Mouse (Mus musculus) liver, embryonic 16.5 days (tissue): ENCODE results near the gene Clk2. TPM values are rescaled to one million over a fixed set of nuclear protein-coding genes. Genes with fewer than 3 reads are reported as not detected.

Experiments
- ATAC-seq: fragments of 200-750 bp; cut with Nextera tagmentation; 2 replicates; pipeline ENCODE4 v1.8.0; 2017; ENCODE audit warnings: low read depth, mild to moderate bottlenecking, moderate number of reproducible peaks, moderate library complexity
- H3K27ac ChIP-seq: fragments of 300-500 bp; sonication (generic); 2 replicates; pipeline ENCODE4 v1.5.1; 2014; ENCODE audit warnings: mild to moderate bottlenecking, low read length
- H3K27me3 ChIP-seq: fragments of 300-500 bp; sonication (generic); 2 replicates; pipeline ENCODE4 v1.6.1; 2014; ENCODE audit warnings: low read depth, low read length, mixed read lengths; ENCODE audit not compliant: control insufficient read depth, insufficient read depth
- H3K36me3 ChIP-seq: fragments of 300-500 bp; sonication (generic); 2 replicates; pipeline ENCODE4 v1.6.1; 2014; ENCODE audit warnings: mild to moderate bottlenecking; ENCODE audit not compliant: control insufficient read depth, insufficient read depth
- H3K4me1 ChIP-seq: fragments of 300-500 bp; sonication (generic); 2 replicates; pipeline ENCODE4 v1.6.1; 2014; ENCODE audit warnings: low read depth, low read length, mixed read lengths; ENCODE audit not compliant: control insufficient read depth
- H3K4me2 ChIP-seq: fragments of 300-500 bp; sonication (generic); 2 replicates; pipeline ENCODE4 v1.6.1; 2014; ENCODE audit warnings: low read depth, low read length, mixed read lengths
- H3K4me3 ChIP-seq: fragments of 300-500 bp; sonication (generic); 2 replicates; pipeline ENCODE4 v1.5.1; 2014; ENCODE audit warnings: low read depth, mild to moderate bottlenecking, low read length
- H3K9ac ChIP-seq: fragments of 300-500 bp; sonication (generic); 2 replicates; pipeline ENCODE4 v1.6.1; 2014; ENCODE audit warnings: low read depth, low read length
- H3K9me3 ChIP-seq: fragments of 300-500 bp; sonication (generic); replicated peaks from 2 replicates; pipeline ENCODE4 v1.6.1; 2016; ENCODE audit warnings: low read length; ENCODE audit not compliant: control insufficient read depth
- WGBS: fragments of 180-500 bp; shearing (Covaris S2); extraction: QIAGEN DNeasy Blood & Tissue Kit; methylation state at CpG from one replicate; pipeline ENCODE4 v1.1.7; 2014; ENCODE audit not compliant: insufficient replicate concordance; 5-methylcytosine and 5-hydroxymethylcytosine counted together
- polyA plus RNA-seq: library from polyadenylated mRNA; unstranded; fragments of >200 nt; fragmentation: Nextera tagmentation; extraction: Ambion mirVana; gene quantifications from 2 replicates; pipeline ENCODE4 v1.2.1, GENCODE M21; 2015

Gene Clk2
- polyA plus RNA-seq, 1 experiment from 2014 or later, result 8.4 TPM

DNA sequence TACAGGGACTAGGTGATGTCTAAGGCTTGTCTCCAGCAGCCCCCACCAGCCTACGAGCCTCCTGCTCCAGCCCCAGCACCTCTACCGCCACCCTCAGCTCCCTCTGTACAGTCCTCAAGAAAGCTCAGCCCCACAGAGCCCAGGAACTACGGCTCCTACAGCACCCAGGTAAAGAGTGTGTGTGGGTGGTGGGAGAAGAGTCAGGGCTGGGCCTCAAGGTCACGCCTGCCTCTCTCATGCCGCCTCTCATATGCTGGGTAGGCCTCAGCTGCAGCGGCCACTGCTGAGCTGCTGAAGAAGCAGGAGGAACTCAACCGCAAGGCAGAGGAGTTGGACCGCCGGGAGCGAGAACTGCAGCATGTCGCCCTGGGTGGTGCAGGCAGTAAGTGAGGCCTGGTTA lies 14.5 kb downstream of the Clk2 start:
- Histone ChIP-seq H3K4me2 (peak overlapping the region; percentile 87; the same call in 1 of the 2 replicates), H3K9ac (no peak overlapping the region), H3K27me3 (no peaks in the 10 kb centered on the region), H3K4me3 (peak overlapping the region; percentile 82; the same call in 1 of the 2 replicates), H3K9me3 (no peaks in the 10 kb centered on the region), H3K27ac (no peak overlapping the region), H3K4me1 (peaks cover 31% of the 10 kb centered on the region), H3K36me3 (peaks cover 32% of the 10 kb centered on the region)
- ATAC-seq, result no peak
- 79% methylated on average over 11 of the region's 11 CpGs for WGBS

DNA sequence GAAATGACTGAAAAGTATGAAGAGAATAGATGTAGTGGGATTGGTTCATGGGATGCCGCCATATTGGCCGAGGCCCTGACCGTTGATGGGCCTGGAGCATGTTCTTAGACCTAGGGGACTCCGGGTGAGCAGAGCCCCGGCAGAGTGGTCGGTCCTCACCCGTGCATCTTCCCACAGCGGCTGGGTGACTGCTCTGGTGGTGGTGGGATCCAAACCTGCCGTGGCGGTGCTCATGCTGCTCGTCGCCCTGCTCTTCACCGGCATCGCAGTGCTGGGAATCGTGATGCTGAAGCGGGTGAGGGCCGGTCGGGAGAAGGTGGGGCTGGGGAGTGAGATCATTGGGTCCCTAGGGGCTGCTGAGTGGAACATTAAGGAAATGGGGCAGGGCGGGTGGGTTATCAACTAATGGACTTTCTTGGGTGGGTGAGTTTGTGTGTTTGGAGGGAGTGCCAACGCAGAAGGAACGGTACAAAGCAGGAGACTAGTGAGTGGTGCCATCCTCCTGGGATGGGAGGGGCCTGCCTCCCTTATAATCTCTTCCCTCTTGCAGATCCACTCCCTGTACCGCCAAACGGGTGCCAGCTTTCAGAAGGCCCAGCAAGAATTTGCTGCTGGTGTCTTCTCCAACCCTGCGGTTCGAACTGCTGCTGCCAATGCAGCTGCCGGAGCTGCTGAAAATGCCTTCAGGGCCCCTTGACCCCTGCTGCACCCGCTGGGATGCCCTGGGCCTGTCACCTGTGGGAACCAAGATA lies 17.3 kb downstream of the Clk2 start:
- peaks cover 9% of the 10 kb centered on the region; the same call in 1 of the 2 replicates for H3K36me3 ChIP-seq
- WGBS, result 84% methylated on average over 27 of the region's 27 CpGs
- H3K9me3 ChIP-seq, result no peaks in the 10 kb centered on the region
- H3K9ac ChIP-seq, result no peak overlapping the region
- H3K4me2 ChIP-seq, result no peak overlapping the region
- H3K4me1 ChIP-seq, result peaks cover 31% of the 10 kb centered on the region
- no peak overlapping the region for H3K27ac ChIP-seq
- no peaks in the 10 kb centered on the region for H3K27me3 ChIP-seq
- no peak overlapping the region for H3K4me3 ChIP-seq
- ATAC-seq, result no peak

GRCm38 (mm10) chr3:89182531-89183057 lies 18.0 kb downstream of the Clk2 start:
- Histone ChIP-seq H3K27me3 (no peaks in the 10 kb centered on the region), H3K4me2 (peak overlapping the region; percentile 82), H3K9ac (no peak overlapping the region; the same call in 1 of the 2 replicates), H3K9me3 (no peaks in the 10 kb centered on the region), H3K4me1 (peaks cover 33% of the 10 kb centered on the region), H3K4me3 (peak overlapping the region; percentile 61), H3K36me3 (peaks cover 9% of the 10 kb centered on the region; the same call in 1 of the 2 replicates), H3K27ac (no peak overlapping the region)
- no peak for ATAC-seq
- WGBS, result 28% methylated on average over 7 of the region's 7 CpGs

DNA sequence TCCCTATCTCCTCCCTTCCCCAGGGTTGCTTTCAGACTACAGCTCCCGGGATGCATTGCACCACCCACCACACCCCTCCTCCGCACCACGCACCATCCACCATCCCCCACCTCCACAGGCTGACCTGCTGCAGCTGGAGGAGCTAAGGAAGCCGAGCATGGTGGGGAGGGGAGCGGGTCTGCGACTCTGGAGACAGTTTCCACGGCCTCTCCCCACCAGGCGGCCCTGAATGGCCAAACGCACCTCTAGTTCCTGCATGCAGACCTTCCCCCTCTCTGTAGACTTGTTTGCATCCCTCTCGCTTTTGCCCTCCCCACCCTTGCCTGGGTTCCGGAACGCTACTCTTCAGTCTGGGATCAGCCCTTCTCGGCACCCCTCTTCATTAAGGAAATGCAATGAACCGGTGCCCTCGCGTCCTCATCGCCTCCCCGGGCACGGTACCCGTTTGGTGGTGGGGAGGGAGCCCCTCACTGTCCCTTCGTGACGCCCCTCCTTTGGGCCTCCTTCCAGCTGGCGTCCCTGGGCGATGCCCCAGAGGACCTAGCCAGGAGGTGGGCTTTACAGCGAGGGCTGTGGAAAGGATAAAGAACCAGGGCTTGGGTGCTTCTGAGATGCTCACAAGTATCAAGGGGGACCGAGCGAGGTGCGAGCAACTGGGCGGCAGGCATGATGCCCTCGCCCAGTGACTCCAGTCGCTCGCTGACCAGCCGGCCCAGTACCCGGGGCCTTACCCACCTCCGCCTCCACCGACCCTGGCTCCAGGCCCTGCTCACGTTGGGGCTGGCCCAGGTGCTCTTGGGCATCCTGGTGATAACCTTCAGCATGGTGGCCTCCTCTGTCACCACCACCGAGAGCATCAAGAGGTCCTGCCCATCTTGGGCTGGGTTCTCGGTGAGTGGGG lies 18.7 kb downstream of the Clk2 start, which contains the start of gene Fam189b:
Gene Fam189b, plus strand, starts transcription at position 86 of the 901 bp plus-strand sequence.
- Histone ChIP-seq H3K4me2 (peak within 1 kb of the TSS; percentile 82), H3K27me3 (no peaks in the 10 kb centered on the region), H3K27ac (no peak within 1 kb of the TSS), H3K9ac (peak within 1 kb of the TSS; percentile 48), H3K4me1 (peaks cover 29% of the 10 kb centered on the region), H3K4me3 (peak within 1 kb of the TSS; percentile 61), H3K36me3 (peaks cover 9% of the 10 kb centered on the region; the same call in 1 of the 2 replicates), H3K9me3 (no peaks in the 10 kb centered on the region)
- ATAC-seq, result peak; percentile 93
- WGBS, result 17% methylated on average over 39 of the region's 39 CpGs

- Histone ChIP-seq H3K27ac (no peak overlapping the region), H3K4me1 (peaks cover 23% of the 10 kb centered on the region), H3K9me3 (no peaks in the 10 kb centered on the region), H3K9ac (no peak overlapping the region), H3K27me3 (no peaks in the 10 kb centered on the region), H3K4me2 (no peak overlapping the region), H3K36me3 (peaks cover 9% of the 10 kb centered on the region; the same call in 1 of the 2 replicates), H3K4me3 (no peak overlapping the region)
- WGBS, result 82% methylated on average over 6 of the region's 6 CpGs
- no peak for ATAC-seq
These were observed 19.3 kb downstream of the Clk2 start for GRCm38 (mm10) chr3:89183959-89184315.

DNA sequence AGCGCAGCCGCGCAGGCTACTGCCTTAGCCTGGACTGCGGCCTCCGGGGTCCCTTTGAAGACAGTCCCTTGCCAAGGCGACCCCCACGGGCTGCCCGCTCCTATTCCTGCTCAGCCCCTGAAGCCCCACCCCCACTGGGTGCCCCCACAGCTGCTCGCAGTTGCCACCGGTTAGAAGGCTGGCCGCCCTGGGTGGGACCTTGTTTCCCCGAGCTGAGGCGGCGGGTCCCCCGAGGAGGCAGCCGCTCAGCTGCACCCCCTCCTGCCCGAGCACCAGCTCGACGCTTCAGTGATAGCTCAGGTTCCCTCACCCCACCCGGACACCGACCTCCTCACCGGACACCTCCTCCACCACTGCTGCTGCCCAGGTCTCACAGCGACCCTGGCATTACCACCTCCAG lies 22.6 kb downstream of the Clk2 start:
- H3K4me2 ChIP-seq, result no peak overlapping the region
- 45% methylated on average over 23 of the region's 23 CpGs for WGBS
- H3K36me3 ChIP-seq, result no peaks in the 10 kb centered on the region; the same call in 1 of the 2 replicates
- H3K9ac ChIP-seq, result no peak overlapping the region
- H3K4me3 ChIP-seq, result no peak overlapping the region
- H3K4me1 ChIP-seq, result peaks cover 17% of the 10 kb centered on the region
- no peaks in the 10 kb centered on the region for H3K9me3 ChIP-seq
- H3K27me3 ChIP-seq, result no peaks in the 10 kb centered on the region
- H3K27ac ChIP-seq, result no peak overlapping the region
- ATAC-seq, result no peak

GRCm38 (mm10) chr3:89187690-89188477 lies 23.3 kb downstream of the Clk2 start:
- Histone ChIP-seq H3K9ac (no peak overlapping the region), H3K36me3 (no peaks in the 10 kb centered on the region)
- WGBS, result 53% methylated on average over 18 of the region's 18 CpGs

GRCm38 (mm10) chr3:89188478-89188875 lies 23.9 kb downstream of the Clk2 start:
- no peak overlapping the region for H3K9ac ChIP-seq
- no peak overlapping the region for H3K4me3 ChIP-seq
- H3K27me3 ChIP-seq, result no peaks in the 10 kb centered on the region
- H3K9me3 ChIP-seq, result no peaks in the 10 kb centered on the region
- H3K4me2 ChIP-seq, result no peak overlapping the region
- peaks cover 4% of the 10 kb centered on the region; the same call in 1 of the 2 replicates for H3K4me1 ChIP-seq
- ATAC-seq, result no peak
- H3K36me3 ChIP-seq, result no peaks in the 10 kb centered on the region
- H3K27ac ChIP-seq, result no peak overlapping the region
- 61% methylated on average over 12 of the region's 12 CpGs for WGBS

More at GRCm38 (mm10) chr3:89187690-89188477, 23.3 kb downstream of the Clk2 start:
- peaks cover 10% of the 10 kb centered on the region for H3K4me1 ChIP-seq
- no peaks in the 10 kb centered on the region for H3K9me3 ChIP-seq
- H3K27ac ChIP-seq, result no peak overlapping the region
- ATAC-seq, result no peak
- H3K4me3 ChIP-seq, result no peak overlapping the region
- no peak overlapping the region for H3K4me2 ChIP-seq
- no peaks in the 10 kb centered on the region for H3K27me3 ChIP-seq
